Mouse (Mus musculus) ES-E14 (cell line): ENCODE measurements at regions not wholly inside any gene's neighbourhood (a gene's known extent, or its start where the extent isn't known, plus 50 kb on each side); places are given as distances from the start of the nearest gene placed in this dataset.

Source experiments
- DNase-seq: peaks from one replicate; pipeline ENCODE4 v3.0.0-alpha.2; 2013; ENCODE audit warnings: low read depth, low spot score
- H3K27ac ChIP-seq: 2 replicates; pipeline ENCODE4 v1.5.1; 2012; ENCODE audit warnings: low read depth, mild to moderate bottlenecking, low read length, moderate library complexity, mixed read lengths; ENCODE audit not compliant: poor library complexity, insufficient read depth, severe bottlenecking
- H3K36me3 ChIP-seq: 2 replicates; pipeline ENCODE4 v1.6.1; 2012; ENCODE audit warnings: mild to moderate bottlenecking, low read length, moderate library complexity, mixed read lengths; ENCODE audit not compliant: control insufficient read depth, poor library complexity, insufficient read depth, severe bottlenecking
- H3K4me1 ChIP-seq, 2 experiments: fragments of 150-350 bp in 1 of 2; sonication (generic) in 1 of 2; 2 replicates each; pipeline ENCODE4 v1.6.1; 2012; ENCODE audit warnings: low read length in 2 of 2, mild to moderate bottlenecking in 1 of 2, mixed read lengths in 1 of 2; ENCODE audit not compliant: control insufficient read depth in 2 of 2, insufficient read depth in 2 of 2, poor library complexity in 1 of 2
- H3K4me3 ChIP-seq, 2 experiments: fragments of 150-350 bp in 1 of 2; sonication (generic) in 1 of 2; 2 replicates each; pipeline ENCODE4 v1.5.1; 2012; ENCODE audit warnings: low read length in 2 of 2, low read depth in 1 of 2, mild to moderate bottlenecking in 1 of 2, mixed read lengths in 1 of 2; ENCODE audit not compliant: insufficient read depth in 1 of 2, poor library complexity in 1 of 2, severe bottlenecking in 1 of 2
- H3K9ac ChIP-seq: 2 replicates; pipeline ENCODE4 v1.6.1; 2012; ENCODE audit warnings: low read depth, mild to moderate bottlenecking, low read length, mixed read lengths; ENCODE audit not compliant: poor library complexity, insufficient read depth, severe bottlenecking
- H3K9me3 ChIP-seq: fragments of 150-350 bp; sonication (generic); 2 replicates; pipeline ENCODE4 v1.6.1; 2012; ENCODE audit warnings: low read depth, mild to moderate bottlenecking, low read length; ENCODE audit not compliant: control insufficient read depth, insufficient read depth
- CHD2 ChIP-seq: IDR thresholded peaks from 2 replicates; pipeline ENCODE4 v1.6.1; 2014; ENCODE audit warnings: mild to moderate bottlenecking, low read depth, low read length, inconsistent platforms
- HCFC1 ChIP-seq: IDR thresholded peaks from 2 replicates; pipeline ENCODE4 v1.6.1; 2012; ENCODE audit warnings: low read length, inconsistent platforms, borderline replicate concordance; ENCODE audit not compliant: insufficient read depth
- MAFK ChIP-seq: IDR thresholded peaks from 2 replicates; pipeline ENCODE4 v1.6.1; 2014; ENCODE audit warnings: mild to moderate bottlenecking, low read depth, low read length, inconsistent platforms; ENCODE audit not compliant: insufficient read depth
- ZC3H11A ChIP-seq: IDR thresholded peaks from 2 replicates; pipeline ENCODE4 v1.6.1; 2012; ENCODE audit warnings: low read depth, mild to moderate bottlenecking, inconsistent platforms, low read length, borderline replicate concordance
- ZNF384 ChIP-seq: IDR thresholded peaks from 2 replicates; pipeline ENCODE4 v1.6.1; 2012; ENCODE audit warnings: low read depth, low read length, inconsistent platforms
- in situ Hi-C, 2 experiments: fragments of 600-800 bp; cut with MboI; formaldehyde crosslinking; loops; one replicate each; pipeline ENCODE4 v1.15.1; 2025; ENCODE audit warnings: low sequenced_read_pairs in 2 of 2, inconsistent platforms in 1 of 2; ENCODE audit not compliant: unreplicated experiment in 2 of 2

DNA sequence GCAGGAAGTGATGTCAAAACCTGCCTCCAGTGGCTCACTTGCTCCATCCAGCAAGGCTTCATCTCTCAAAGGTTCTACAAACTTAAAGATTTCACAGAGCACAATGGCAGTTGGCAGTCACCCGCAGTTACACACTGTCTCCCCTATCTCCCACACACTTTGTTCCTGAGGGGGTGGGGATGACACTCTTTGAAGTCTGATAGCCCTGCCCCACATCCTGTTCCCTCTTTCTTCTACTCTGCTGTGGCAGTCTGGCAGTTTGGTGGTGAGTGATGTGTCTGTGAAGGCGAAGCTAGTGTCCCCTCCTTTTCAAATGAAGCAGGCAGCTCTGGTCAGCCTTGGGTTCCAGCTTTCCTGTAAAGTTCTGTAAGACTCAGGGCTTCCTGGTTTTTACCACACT, 102.6 kb upstream of the Eci2 start:
- Histone ChIP-seq H3K9me3 (no peaks in the 10 kb centered on the region), H3K9ac (no peak overlapping the region), H3K4me1 (no peaks in the 10 kb centered on the region), H3K36me3 (no peaks in the 10 kb centered on the region), H3K27ac (no peak overlapping the region), H3K4me3 (no peak overlapping the region)
- in situ Hi-C loops: no loop called here
- no peak for TF ChIP-seq ZC3H11A
- TF ChIP-seq ZNF384: no peak
- TF ChIP-seq CHD2: no peak
- no peak for TF ChIP-seq HCFC1
- TF ChIP-seq MAFK: no peak
- DNase-seq: no peak

DNA sequence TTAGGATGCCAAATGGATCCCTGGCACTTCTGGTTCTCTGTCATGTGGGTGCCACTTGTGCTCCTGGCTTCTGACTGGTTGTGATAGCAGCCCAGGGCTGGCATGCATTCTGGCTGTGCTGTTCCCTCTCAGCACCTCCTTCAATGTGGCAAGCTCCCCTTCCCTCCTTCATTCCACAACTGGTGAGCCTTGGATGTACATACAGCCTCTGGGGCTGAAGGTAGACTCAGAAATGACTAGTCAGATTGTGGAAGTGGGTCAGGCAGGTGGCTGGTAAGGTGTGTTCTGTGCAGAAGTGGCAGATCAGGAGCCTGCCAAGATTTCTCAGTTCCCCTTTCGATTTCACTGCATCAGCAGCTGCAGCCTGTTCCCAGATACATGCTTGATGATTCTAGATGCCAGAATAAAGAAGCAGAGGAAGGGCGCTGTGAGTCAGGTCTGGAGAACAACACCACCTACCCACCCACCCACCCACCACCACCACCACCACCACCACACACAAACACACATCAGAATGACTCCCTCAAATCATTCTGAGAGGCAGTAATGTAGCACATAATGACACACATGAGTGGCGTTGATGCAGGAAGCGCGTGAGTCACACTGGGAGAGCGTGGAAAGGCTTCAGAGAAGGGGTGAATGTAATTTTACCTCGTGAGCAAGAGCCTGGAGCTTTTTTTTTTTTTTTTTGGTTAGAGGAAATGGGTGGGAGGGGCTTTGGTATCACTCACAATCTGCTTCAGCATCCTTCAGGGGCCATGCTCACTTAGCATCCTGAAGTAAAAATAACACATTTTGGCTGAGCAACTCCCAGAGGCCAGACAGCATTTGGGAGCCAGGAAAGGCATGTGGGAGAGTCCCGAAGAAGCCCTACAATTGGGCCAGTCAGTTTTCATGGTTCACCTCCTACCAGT, 104.6 kb upstream of the Eci2 start:
- TF ChIP-seq MAFK: no peak
- no peak for TF ChIP-seq HCFC1
- TF ChIP-seq ZC3H11A: no peak
- TF ChIP-seq ZNF384: no peak
- no peak for TF ChIP-seq CHD2
- in situ Hi-C loops: no loop called here
- Histone ChIP-seq H3K36me3 (no peaks in the 10 kb centered on the region), H3K9me3 (no peaks in the 10 kb centered on the region), H3K9ac (no peak overlapping the region), H3K4me3 (no peak overlapping the region), H3K4me1 (no peaks in the 10 kb centered on the region), H3K27ac (no peak overlapping the region)
- no peak for DNase-seq

DNA sequence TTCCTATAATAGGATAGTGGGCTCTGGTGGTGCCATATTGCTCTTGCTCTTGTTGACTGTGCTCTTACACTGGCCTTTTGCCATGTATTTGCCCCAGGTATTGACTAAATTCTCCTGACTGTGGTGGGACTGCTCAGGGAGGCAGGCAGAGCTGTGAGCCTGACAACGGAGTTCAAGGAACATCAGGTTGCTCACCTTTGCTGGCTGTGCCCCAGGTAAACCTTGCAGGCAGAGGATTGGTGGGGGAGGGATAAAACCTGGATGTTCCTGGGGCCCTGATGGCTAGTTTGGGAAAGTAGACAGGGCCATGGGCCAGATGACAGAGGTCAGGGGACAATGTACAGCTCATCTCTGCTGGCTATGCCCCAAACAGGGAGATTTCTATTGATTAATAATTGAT, 124.7 kb upstream of the Eci2 start:
- Histone ChIP-seq H3K4me1 (no peaks in the 10 kb centered on the region), H3K36me3 (no peaks in the 10 kb centered on the region), H3K9me3 (no peaks in the 10 kb centered on the region), H3K4me3 (no peak overlapping the region), H3K27ac (no peak overlapping the region), H3K9ac (no peak overlapping the region)
- no peak for DNase-seq
- TF ChIP-seq ZNF384 (no peak), HCFC1 (no peak), MAFK (no peak), ZC3H11A (no peak), CHD2 (no peak)
- in situ Hi-C loops: no loop called here

DNA sequence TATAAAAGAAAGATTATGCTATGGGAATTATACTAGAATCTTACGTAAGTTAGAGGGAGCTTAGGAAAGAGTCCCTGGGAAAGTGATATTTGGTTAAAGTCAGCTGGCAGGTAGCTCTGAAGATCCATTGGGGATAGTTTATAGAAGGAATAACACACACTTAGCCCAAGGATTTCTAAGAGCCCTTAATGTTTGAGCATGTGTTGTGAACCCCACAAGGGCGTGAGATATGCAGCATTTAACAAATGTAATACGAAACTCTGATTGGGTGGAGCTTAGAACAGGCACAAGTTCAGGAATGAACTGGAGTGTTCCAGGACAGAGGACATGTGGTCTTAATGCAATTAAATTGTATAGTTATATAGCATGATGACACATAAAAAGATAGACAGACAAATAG, 132.6 kb upstream of the Eci2 start:
- Histone ChIP-seq H3K9me3 (no peaks in the 10 kb centered on the region), H3K27ac (no peak overlapping the region), H3K4me1 (no peaks in the 10 kb centered on the region), H3K9ac (no peak overlapping the region), H3K36me3 (no peaks in the 10 kb centered on the region), H3K4me3 (no peak overlapping the region)
- DNase-seq: no peak
- no peak for TF ChIP-seq CHD2
- no peak for TF ChIP-seq MAFK
- TF ChIP-seq ZC3H11A: no peak
- no peak for TF ChIP-seq HCFC1
- TF ChIP-seq ZNF384: no peak
- in situ Hi-C loops: no loop called here
